Mouse (Mus musculus): ENCODE results near the gene Padi1. TPM values are rescaled to one million over a fixed set of nuclear protein-coding genes. Genes with fewer than 3 reads are reported as not detected.

The Padi1 gene
- polyA plus RNA-seq, 1 experiment, result 1.0 TPM

- DNase-seq (ENCODE audit: low spot score), result no peak
These were observed 28.2 kb downstream of the Padi1 start for GRCm38 (mm10) chr4:140817413-140817812.

- DNase-seq (ENCODE audit: low spot score), result no peak
These were observed 29.3 kb downstream of the Padi1 start for GRCm38 (mm10) chr4:140815996-140816917.

GRCm38 (mm10) chr4:140815496-140815895 lies 30.1 kb downstream of the Padi1 start:
- no peak for DNase-seq (ENCODE audit: low spot score)

GRCm38 (mm10) chr4:140814241-140815225 lies 31.0 kb downstream of the Padi1 start:
- peak; percentile 34 for DNase-seq (ENCODE audit: low spot score)

GRCm38 (mm10) chr4:140813358-140814185 lies 32.0 kb downstream of the Padi1 start:
- DNase-seq (ENCODE audit: low spot score), result no peak

GRCm38 (mm10) chr4:140812609-140813008 lies 33.0 kb downstream of the Padi1 start:
- DNase-seq (ENCODE audit: low spot score), result no peak

- no peak for DNase-seq (ENCODE audit: low spot score)
These were observed 33.4 kb downstream of the Padi1 start for GRCm38 (mm10) chr4:140812191-140812590.

- no peak for DNase-seq (ENCODE audit: low spot score)
These were observed 34.9 kb downstream of the Padi1 start, which contains the start of gene Padi3 for GRCm38 (mm10) chr4:140810458-140811260. Gene Padi3 (minus strand): TSS chr4:140810648.

- DNase-seq (ENCODE audit: low spot score), result no peak
These were observed 36.5 kb downstream of the Padi1 start for GRCm38 (mm10) chr4:140809118-140809517.

- DNase-seq (ENCODE audit: low spot score), result no peak
These were observed 41.0 kb downstream of the Padi1 start for GRCm38 (mm10) chr4:140804601-140805000.

- DNase-seq (ENCODE audit: low spot score), result no peak
These were observed 44.2 kb downstream of the Padi1 start for GRCm38 (mm10) chr4:140801364-140801763.

- no peak for DNase-seq (ENCODE audit: low spot score)
These were observed 48.8 kb downstream of the Padi1 start for GRCm38 (mm10) chr4:140796786-140797185.

GRCm38 (mm10) chr4:140794678-140795077 lies 50.9 kb downstream of the Padi1 start:
- DNase-seq (ENCODE audit: low spot score), result no peak

GRCm38 (mm10) chr4:140793795-140794194 lies 51.8 kb downstream of the Padi1 start:
- DNase-seq (ENCODE audit: low spot score), result no peak

- no peak for DNase-seq (ENCODE audit: low spot score)
These were observed 53.0 kb downstream of the Padi1 start for GRCm38 (mm10) chr4:140792584-140792983.

GRCm38 (mm10) chr4:140791071-140791470 lies 54.5 kb downstream of the Padi1 start:
- DNase-seq (ENCODE audit: low spot score), result no peak

GRCm38 (mm10) chr4:140789983-140790382 lies 55.6 kb downstream of the Padi1 start:
- no peak for DNase-seq (ENCODE audit: low spot score)

- DNase-seq (ENCODE audit: low spot score), result peak; percentile 46
These were observed 56.6 kb downstream of the Padi1 start for GRCm38 (mm10) chr4:140788983-140789382.

GRCm38 (mm10) chr4:140788264-140788663 lies 57.3 kb downstream of the Padi1 start:
- no peak for DNase-seq (ENCODE audit: low spot score)

- no peak for DNase-seq (ENCODE audit: low spot score)
These were observed 58.2 kb downstream of the Padi1 start for GRCm38 (mm10) chr4:140787414-140787813.

All from urinary bladder, adult 2 months (tissue).